Mouse (Mus musculus): ENCODE data around the gene Arhgap29.

Arhgap29 gene

GRCm38 (mm10) chr3:121941204-121941745, 11.1 kb upstream of the Arhgap29 start:
- no peak for DNase-seq (ENCODE audit: low read depth, low spot score)

- no peak for DNase-seq (ENCODE audit: low read depth, low spot score)
Measured at GRCm38 (mm10) chr3:121945957-121946356, 6.4 kb upstream of the Arhgap29 start.

- no peak for DNase-seq (ENCODE audit: low read depth, low spot score)
Measured at GRCm38 (mm10) chr3:121946765-121947164, 5.6 kb upstream of the Arhgap29 start.

GRCm38 (mm10) chr3:121950139-121950538, 2.2 kb upstream of the Arhgap29 start:
- DNase-seq (ENCODE audit: low read depth, low spot score): no peak

- DNase-seq (ENCODE audit: low read depth, low spot score): no peak
Measured at GRCm38 (mm10) chr3:121951116-121951515, 1.2 kb upstream of the Arhgap29 start.

- no peak for DNase-seq (ENCODE audit: low read depth, low spot score)
Measured at GRCm38 (mm10) chr3:121953049-121953432, 700 bp downstream of the Arhgap29 start.

- no peak for DNase-seq (ENCODE audit: low read depth, low spot score)
Measured at GRCm38 (mm10) chr3:121953433-121954161, 1.3 kb downstream of the Arhgap29 start.

GRCm38 (mm10) chr3:121954421-121954820, 2.1 kb downstream of the Arhgap29 start:
- no peak for DNase-seq (ENCODE audit: low read depth, low spot score)

GRCm38 (mm10) chr3:121955527-121955926, 3.2 kb downstream of the Arhgap29 start:
- DNase-seq (ENCODE audit: low read depth, low spot score): no peak

- no peak for DNase-seq (ENCODE audit: low read depth, low spot score)
Measured at GRCm38 (mm10) chr3:121956789-121957188, 4.4 kb downstream of the Arhgap29 start.

- DNase-seq (ENCODE audit: low read depth, low spot score): no peak
Measured at GRCm38 (mm10) chr3:121957606-121958344, 5.4 kb downstream of the Arhgap29 start.

GRCm38 (mm10) chr3:121964173-121964572, 11.8 kb downstream of the Arhgap29 start:
- DNase-seq (ENCODE audit: low read depth, low spot score): no peak

GRCm38 (mm10) chr3:121967681-121968476, 15.5 kb downstream of the Arhgap29 start:
- no peak for DNase-seq (ENCODE audit: low read depth, low spot score)

- DNase-seq (ENCODE audit: low read depth, low spot score): no peak
Measured at GRCm38 (mm10) chr3:121968621-121969020, 16.3 kb downstream of the Arhgap29 start.

- DNase-seq (ENCODE audit: low read depth, low spot score): no peak
Measured at GRCm38 (mm10) chr3:121969451-121969850, 17.1 kb downstream of the Arhgap29 start.

- no peak for DNase-seq (ENCODE audit: low read depth, low spot score)
Measured at GRCm38 (mm10) chr3:121973761-121974160, 21.4 kb downstream of the Arhgap29 start.

GRCm38 (mm10) chr3:121975381-121975780, 23.0 kb downstream of the Arhgap29 start:
- DNase-seq (ENCODE audit: low read depth, low spot score): no peak

GRCm38 (mm10) chr3:121981306-121981705, 29.0 kb downstream of the Arhgap29 start:
- no peak for DNase-seq (ENCODE audit: low read depth, low spot score)

- no peak for DNase-seq (ENCODE audit: low read depth, low spot score)
Measured at GRCm38 (mm10) chr3:121982450-121982849, 30.1 kb downstream of the Arhgap29 start.

GRCm38 (mm10) chr3:121995125-121995524, 42.8 kb downstream of the Arhgap29 start:
- DNase-seq (ENCODE audit: low read depth, low spot score): no peak

GRCm38 (mm10) chr3:121999934-122000333, 47.6 kb downstream of the Arhgap29 start:
- DNase-seq (ENCODE audit: low read depth, low spot score): no peak

GRCm38 (mm10) chr3:122001568-122001967, 49.2 kb downstream of the Arhgap29 start:
- DNase-seq (ENCODE audit: low read depth, low spot score): no peak

Data from brain, embryonic 18.5 days (tissue).